Mouse (Mus musculus): Measurements from ENCODE around the gene Rpl32. TPM values are rescaled to one million over a fixed set of nuclear protein-coding genes. Genes with fewer than 3 reads are reported as not detected.
A peak's percentile ranks its signal among the peaks of the same experiment; 100 is the strongest.

Rpl32 gene
- polyA plus RNA-seq (2016; fragmentation: Nextera tagmentation; extraction: Ambion mirVana), result 1,831 and 1,874 TPM in 2 replicates

GRCm38 (mm10) chr6:115808488-115809231, at the start of gene Rpl32:
Rpl32 (minus strand) TSS chr6:115808747.
- Histone ChIP-seq H3K9me3 (no peaks in the 10 kb centered on the region), H3K27me3 (ENCODE audit: poor library complexity, severe bottlenecking) (no peaks in the 10 kb centered on the region), H3K36me3 (replicated peaks) (peaks cover 41% of the 10 kb centered on the region), H3K4me3 (peak within 1 kb of the TSS; percentile 100), H3K27ac (peak within 1 kb of the TSS; percentile 100), H3K4me1 (peaks cover 24% of the 10 kb centered on the region)
- under 1% methylated on average over 46 of the region's 47 CpGs for WGBS
- DNase-seq (ENCODE audit: extremely low spot score, low spot score), result peak; percentile 87

- no peak for DNase-seq (ENCODE audit: extremely low spot score, low spot score)
These were observed 47.8 kb upstream of the Rpl32 start for GRCm38 (mm10) chr6:115856361-115856745.

GRCm38 (mm10) chr6:115855733-115856360, 47.3 kb upstream of the Rpl32 start:
- H3K36me3 ChIP-seq (replicated peaks), result peaks cover 2% of the 10 kb centered on the region
- 85% methylated on average over 3 of the region's 3 CpGs for WGBS
- no peaks in the 10 kb centered on the region for H3K9me3 ChIP-seq
- no peak overlapping the region for H3K27ac ChIP-seq
- no peak for DNase-seq (ENCODE audit: extremely low spot score, low spot score)
- H3K4me1 ChIP-seq, result peaks cover 27% of the 10 kb centered on the region
- H3K27me3 ChIP-seq (ENCODE audit: poor library complexity, severe bottlenecking), result no peaks in the 10 kb centered on the region
- no peak overlapping the region for H3K4me3 ChIP-seq

More at GRCm38 (mm10) chr6:115856361-115856745, 47.8 kb upstream of the Rpl32 start:
- WGBS, result 83% methylated on average over 4 of the region's 4 CpGs
- Histone ChIP-seq H3K27me3 (ENCODE audit: poor library complexity, severe bottlenecking) (no peaks in the 10 kb centered on the region), H3K4me3 (no peak overlapping the region), H3K9me3 (no peaks in the 10 kb centered on the region), H3K27ac (no peak overlapping the region), H3K4me1 (peaks cover 25% of the 10 kb centered on the region), H3K36me3 (replicated peaks) (no peaks in the 10 kb centered on the region; the same call in 1 of the 2 replicates)

GRCm38 (mm10) chr6:115854432-115854831, 45.9 kb upstream of the Rpl32 start:
- Histone ChIP-seq H3K27me3 (ENCODE audit: poor library complexity, severe bottlenecking) (no peaks in the 10 kb centered on the region), H3K4me3 (peak overlapping the region; percentile 73; the same call in 1 of the 2 replicates), H3K9me3 (no peaks in the 10 kb centered on the region), H3K36me3 (replicated peaks) (peaks cover 11% of the 10 kb centered on the region), H3K27ac (peak overlapping the region; percentile 91; the same call in 1 of the 2 replicates), H3K4me1 (peaks cover 27% of the 10 kb centered on the region)
- 74% methylated on average over 2 of the region's 2 CpGs for WGBS
- no peak for DNase-seq (ENCODE audit: extremely low spot score, low spot score)

- Histone ChIP-seq H3K27me3 (ENCODE audit: poor library complexity, severe bottlenecking) (no peaks in the 10 kb centered on the region), H3K4me1 (peaks cover 27% of the 10 kb centered on the region), H3K4me3 (peak overlapping the region; percentile 73), H3K9me3 (no peaks in the 10 kb centered on the region), H3K27ac (peak overlapping the region; percentile 91), H3K36me3 (replicated peaks) (peaks cover 15% of the 10 kb centered on the region)
- DNase-seq (ENCODE audit: extremely low spot score, low spot score), result no peak
- 48% methylated on average over 7 of the region's 7 CpGs for WGBS
These were observed 45.4 kb upstream of the Rpl32 start for GRCm38 (mm10) chr6:115853985-115854384.

- Histone ChIP-seq H3K9me3 (no peaks in the 10 kb centered on the region), H3K4me1 (peaks cover 27% of the 10 kb centered on the region), H3K27ac (peak within 1 kb of the TSS; percentile 91), H3K4me3 (peak within 1 kb of the TSS; percentile 73), H3K36me3 (replicated peaks) (peaks cover 23% of the 10 kb centered on the region), H3K27me3 (ENCODE audit: poor library complexity, severe bottlenecking) (no peaks in the 10 kb centered on the region)
- under 1% methylated on average over 51 of the region's 51 CpGs for whole genome bisulfite sequencing
- DNase-seq (ENCODE audit: extremely low spot score, low spot score), result peak; percentile 99
These were observed 44.7 kb upstream of the Rpl32 start, which contains the start of the genes Mbd4 and Ift122 for GRCm38 (mm10) chr6:115853091-115853813. Mbd4 (minus strand) TSS chr6:115853371. Ift122 (plus strand) TSS chr6:115853470.

- Histone ChIP-seq H3K4me3 (peak overlapping the region; percentile 73), H3K27me3 (ENCODE audit: poor library complexity, severe bottlenecking) (no peaks in the 10 kb centered on the region), H3K4me1 (peaks cover 27% of the 10 kb centered on the region), H3K36me3 (replicated peaks) (peaks cover 30% of the 10 kb centered on the region), H3K9me3 (no peaks in the 10 kb centered on the region), H3K27ac (peak overlapping the region; percentile 91)
- 6% methylated on average over 20 of the region's 20 CpGs for WGBS
- DNase-seq (ENCODE audit: extremely low spot score, low spot score), result no peak
These were observed 44.0 kb upstream of the Rpl32 start for GRCm38 (mm10) chr6:115852446-115853090.

GRCm38 (mm10) chr6:115848598-115849304, 40.2 kb upstream of the Rpl32 start:
- no peak overlapping the region for H3K27ac ChIP-seq
- H3K4me1 ChIP-seq, result peaks cover 17% of the 10 kb centered on the region
- no peak overlapping the region for H3K4me3 ChIP-seq
- no peaks in the 10 kb centered on the region for H3K9me3 ChIP-seq
- no peak for DNase-seq (ENCODE audit: extremely low spot score, low spot score)
- WGBS, result 96% methylated on average over 10 of the region's 10 CpGs
- H3K27me3 ChIP-seq (ENCODE audit: poor library complexity, severe bottlenecking), result no peaks in the 10 kb centered on the region
- H3K36me3 ChIP-seq (replicated peaks), result peaks cover 63% of the 10 kb centered on the region

GRCm38 (mm10) chr6:115846640-115847411, 38.3 kb upstream of the Rpl32 start:
- 52% methylated on average over 8 of the region's 8 CpGs for WGBS
- no peak overlapping the region for H3K4me3 ChIP-seq
- H3K9me3 ChIP-seq, result no peaks in the 10 kb centered on the region
- no peaks in the 10 kb centered on the region for H3K27me3 ChIP-seq (ENCODE audit: poor library complexity, severe bottlenecking)
- DNase-seq (ENCODE audit: extremely low spot score, low spot score), result peak; percentile 49
- peaks cover 82% of the 10 kb centered on the region for H3K36me3 ChIP-seq (replicated peaks)
- H3K4me1 ChIP-seq, result peaks cover 6% of the 10 kb centered on the region
- no peak overlapping the region for H3K27ac ChIP-seq

- no peaks in the 10 kb centered on the region for H3K9me3 ChIP-seq
- H3K27me3 ChIP-seq (ENCODE audit: poor library complexity, severe bottlenecking), result no peaks in the 10 kb centered on the region
- 97% methylated on average over 4 of the region's 4 CpGs for WGBS
- peaks cover 84% of the 10 kb centered on the region for H3K36me3 ChIP-seq (replicated peaks)
- no peak for DNase-seq (ENCODE audit: extremely low spot score, low spot score)
- no peaks in the 10 kb centered on the region for H3K4me1 ChIP-seq
- H3K27ac ChIP-seq, result no peak overlapping the region
- H3K4me3 ChIP-seq, result no peak overlapping the region
These were observed 36.5 kb upstream of the Rpl32 start for GRCm38 (mm10) chr6:115845006-115845405.

- 62% methylated on average over 5 of the region's 5 CpGs for WGBS
- Histone ChIP-seq H3K27ac (peak overlapping the region; percentile 85), H3K27me3 (ENCODE audit: poor library complexity, severe bottlenecking) (no peaks in the 10 kb centered on the region), H3K36me3 (replicated peaks) (peaks cover 31% of the 10 kb centered on the region), H3K4me3 (peak overlapping the region; percentile 52), H3K4me1 (peaks cover 18% of the 10 kb centered on the region), H3K9me3 (no peaks in the 10 kb centered on the region)
- no peak for DNase-seq (ENCODE audit: extremely low spot score, low spot score)
These were observed 30.2 kb upstream of the Rpl32 start for GRCm38 (mm10) chr6:115838745-115839144.
